Mouse (Mus musculus): Measurements from ENCODE around the gene Gm21954. TPM values are rescaled to one million over a fixed set of nuclear protein-coding genes. Genes with fewer than 3 reads are reported as not detected.

Gene Gm21954
- polyA plus RNA-seq, 1 experiment from 2014 or later: not detected

- Histone ChIP-seq H3K36me3 (ENCODE audit: control insufficient read depth, insufficient read depth, low read length) (no peaks in the 10 kb centered on the region), H3K9me3 (ENCODE audit: control insufficient read depth, low read length) (no peaks in the 10 kb centered on the region), H3K27me3 (ENCODE audit: control insufficient read depth, insufficient read depth, low read length) (no peaks in the 10 kb centered on the region), H3K9ac (ENCODE audit: low read depth, low read length) (no peak overlapping the region), H3K27ac (ENCODE audit: low read depth, low read length) (no peak overlapping the region), H3K4me3 (ENCODE audit: low read length) (no peak overlapping the region), H3K4me2 (replicated peaks; ENCODE audit: low read depth, low read length) (no peak overlapping the region), H3K4me1 (ENCODE audit: control insufficient read depth, insufficient read depth, low read length) (no peaks in the 10 kb centered on the region)
- no peak for ATAC-seq (ENCODE audit: low FRiP score, low TSS enrichment)
- 49% methylated on average over 6 of the region's 6 CpGs for WGBS
Observed at GRCm38 (mm10) chr3:55473146-55473545, 1.1 kb upstream of the Gm21954 start.

- no peak overlapping the region for H3K27ac ChIP-seq (ENCODE audit: low read depth, low read length)
- no peaks in the 10 kb centered on the region for H3K36me3 ChIP-seq (ENCODE audit: control insufficient read depth, insufficient read depth, low read length)
- H3K4me1 ChIP-seq (ENCODE audit: control insufficient read depth, insufficient read depth, low read length): no peaks in the 10 kb centered on the region
- no peak overlapping the region for H3K4me3 ChIP-seq (ENCODE audit: low read length)
- H3K27me3 ChIP-seq (ENCODE audit: control insufficient read depth, insufficient read depth, low read length): no peaks in the 10 kb centered on the region
- no peaks in the 10 kb centered on the region for H3K9me3 ChIP-seq (ENCODE audit: control insufficient read depth, low read length)
- ATAC-seq (ENCODE audit: low FRiP score, low TSS enrichment): no peak
- WGBS: 67% methylated on average over 9 of the region's 9 CpGs
- H3K9ac ChIP-seq (ENCODE audit: low read depth, low read length): no peak overlapping the region
- no peak overlapping the region for H3K4me2 ChIP-seq (replicated peaks; ENCODE audit: low read depth, low read length)
Observed at GRCm38 (mm10) chr3:55466348-55466747, 5.7 kb downstream of the Gm21954 start.

- H3K4me1 ChIP-seq (ENCODE audit: control insufficient read depth, insufficient read depth, low read length): no peaks in the 10 kb centered on the region
- no peaks in the 10 kb centered on the region for H3K9me3 ChIP-seq (ENCODE audit: control insufficient read depth, low read length)
- 63% methylated on average over 8 of the region's 8 CpGs for WGBS
- no peaks in the 10 kb centered on the region for H3K27me3 ChIP-seq (ENCODE audit: control insufficient read depth, insufficient read depth, low read length)
- H3K36me3 ChIP-seq (ENCODE audit: control insufficient read depth, insufficient read depth, low read length): no peaks in the 10 kb centered on the region
- no peak overlapping the region for H3K27ac ChIP-seq (ENCODE audit: low read depth, low read length)
- no peak overlapping the region for H3K4me3 ChIP-seq (ENCODE audit: low read length)
- no peak overlapping the region for H3K4me2 ChIP-seq (replicated peaks; ENCODE audit: low read depth, low read length)
- no peak overlapping the region for H3K9ac ChIP-seq (ENCODE audit: low read depth, low read length)
- ATAC-seq (ENCODE audit: low FRiP score, low TSS enrichment): no peak
Observed at GRCm38 (mm10) chr3:55465785-55466184, 6.2 kb downstream of the Gm21954 start.

GRCm38 (mm10) chr3:55464226-55464625 is 7.8 kb downstream of the Gm21954 start:
- no peak overlapping the region for H3K9ac ChIP-seq (ENCODE audit: low read depth, low read length)
- no peak overlapping the region for H3K27ac ChIP-seq (ENCODE audit: low read depth, low read length)
- no peaks in the 10 kb centered on the region for H3K27me3 ChIP-seq (ENCODE audit: control insufficient read depth, insufficient read depth, low read length)
- H3K36me3 ChIP-seq (ENCODE audit: control insufficient read depth, insufficient read depth, low read length): no peaks in the 10 kb centered on the region
- no peak overlapping the region for H3K4me2 ChIP-seq (replicated peaks; ENCODE audit: low read depth, low read length)
- no peaks in the 10 kb centered on the region for H3K9me3 ChIP-seq (ENCODE audit: control insufficient read depth, low read length)
- 72% methylated on average over 3 of the region's 3 CpGs for WGBS
- no peak overlapping the region for H3K4me3 ChIP-seq (ENCODE audit: low read length)
- ATAC-seq (ENCODE audit: low FRiP score, low TSS enrichment): no peak
- no peaks in the 10 kb centered on the region for H3K4me1 ChIP-seq (ENCODE audit: control insufficient read depth, insufficient read depth, low read length)

- H3K27ac ChIP-seq (ENCODE audit: low read depth, low read length): no peak overlapping the region
- no peaks in the 10 kb centered on the region for H3K4me1 ChIP-seq (ENCODE audit: control insufficient read depth, insufficient read depth, low read length)
- no peak overlapping the region for H3K4me3 ChIP-seq (ENCODE audit: low read length)
- no peaks in the 10 kb centered on the region for H3K27me3 ChIP-seq (ENCODE audit: control insufficient read depth, insufficient read depth, low read length)
- H3K4me2 ChIP-seq (replicated peaks; ENCODE audit: low read depth, low read length): no peak overlapping the region
- H3K36me3 ChIP-seq (ENCODE audit: control insufficient read depth, insufficient read depth, low read length): no peaks in the 10 kb centered on the region
- no peak overlapping the region for H3K9ac ChIP-seq (ENCODE audit: low read depth, low read length)
- 97% methylated on average over 4 of the region's 4 CpGs for WGBS
- H3K9me3 ChIP-seq (ENCODE audit: control insufficient read depth, low read length): no peaks in the 10 kb centered on the region
- no peak for ATAC-seq (ENCODE audit: low FRiP score, low TSS enrichment)
Observed at GRCm38 (mm10) chr3:55462904-55463668, 8.9 kb downstream of the Gm21954 start.

GRCm38 (mm10) chr3:55461685-55462655 is 10.0 kb downstream of the Gm21954 start:
- H3K4me2 ChIP-seq (replicated peaks; ENCODE audit: low read depth, low read length): peak overlapping the region; percentile 58
- no peak overlapping the region for H3K27ac ChIP-seq (ENCODE audit: low read depth, low read length)
- H3K36me3 ChIP-seq (ENCODE audit: control insufficient read depth, insufficient read depth, low read length): no peaks in the 10 kb centered on the region
- WGBS: under 1% methylated on average over 17 of the region's 17 CpGs
- no peaks in the 10 kb centered on the region for H3K4me1 ChIP-seq (ENCODE audit: control insufficient read depth, insufficient read depth, low read length)
- no peaks in the 10 kb centered on the region for H3K27me3 ChIP-seq (ENCODE audit: control insufficient read depth, insufficient read depth, low read length)
- ATAC-seq (ENCODE audit: low FRiP score, low TSS enrichment): peak; percentile 68; the same call in 1 of the 2 replicates
- peak overlapping the region; percentile 37 for H3K9ac ChIP-seq (ENCODE audit: low read depth, low read length)
- H3K4me3 ChIP-seq (ENCODE audit: low read length): peak overlapping the region; percentile 28
- no peaks in the 10 kb centered on the region for H3K9me3 ChIP-seq (ENCODE audit: control insufficient read depth, low read length)

- Histone ChIP-seq H3K4me3 (ENCODE audit: low read length) (no peak overlapping the region), H3K9me3 (ENCODE audit: control insufficient read depth, low read length) (no peaks in the 10 kb centered on the region), H3K27me3 (ENCODE audit: control insufficient read depth, insufficient read depth, low read length) (no peaks in the 10 kb centered on the region), H3K36me3 (ENCODE audit: control insufficient read depth, insufficient read depth, low read length) (no peaks in the 10 kb centered on the region), H3K27ac (ENCODE audit: low read depth, low read length) (no peak overlapping the region), H3K4me2 (replicated peaks; ENCODE audit: low read depth, low read length) (peak overlapping the region; percentile 58), H3K9ac (ENCODE audit: low read depth, low read length) (0 out of 2 replicates have a peak overlapping the region, but pooled peaks have one; percentile 37), H3K4me1 (ENCODE audit: control insufficient read depth, insufficient read depth, low read length) (no peaks in the 10 kb centered on the region)
- ATAC-seq (ENCODE audit: low FRiP score, low TSS enrichment): no peak
- WGBS: 64% methylated on average over 3 of the region's 3 CpGs
Observed at GRCm38 (mm10) chr3:55461092-55461491, 10.9 kb downstream of the Gm21954 start.

- Histone ChIP-seq H3K27me3 (ENCODE audit: control insufficient read depth, insufficient read depth, low read length) (no peaks in the 10 kb centered on the region), H3K4me1 (ENCODE audit: control insufficient read depth, insufficient read depth, low read length) (no peaks in the 10 kb centered on the region), H3K27ac (ENCODE audit: low read depth, low read length) (no peak overlapping the region), H3K4me3 (ENCODE audit: low read length) (no peak overlapping the region), H3K4me2 (replicated peaks; ENCODE audit: low read depth, low read length) (no peak overlapping the region), H3K9me3 (ENCODE audit: control insufficient read depth, low read length) (no peaks in the 10 kb centered on the region), H3K9ac (ENCODE audit: low read depth, low read length) (no peak overlapping the region), H3K36me3 (ENCODE audit: control insufficient read depth, insufficient read depth, low read length) (no peaks in the 10 kb centered on the region)
- ATAC-seq (ENCODE audit: low FRiP score, low TSS enrichment): no peak
- WGBS: 91% methylated on average over 2 of the region's 2 CpGs
Observed at GRCm38 (mm10) chr3:55452464-55452863, 19.5 kb downstream of the Gm21954 start.

GRCm38 (mm10) chr3:55451877-55452276 is 20.1 kb downstream of the Gm21954 start:
- H3K27ac ChIP-seq (ENCODE audit: low read depth, low read length): no peak overlapping the region
- H3K27me3 ChIP-seq (ENCODE audit: control insufficient read depth, insufficient read depth, low read length): no peaks in the 10 kb centered on the region
- no peaks in the 10 kb centered on the region for H3K9me3 ChIP-seq (ENCODE audit: control insufficient read depth, low read length)
- H3K4me1 ChIP-seq (ENCODE audit: control insufficient read depth, insufficient read depth, low read length): no peaks in the 10 kb centered on the region
- H3K4me3 ChIP-seq (ENCODE audit: low read length): no peak overlapping the region
- H3K36me3 ChIP-seq (ENCODE audit: control insufficient read depth, insufficient read depth, low read length): no peaks in the 10 kb centered on the region
- no peak for ATAC-seq (ENCODE audit: low FRiP score, low TSS enrichment)
- no peak overlapping the region for H3K4me2 ChIP-seq (replicated peaks; ENCODE audit: low read depth, low read length)
- H3K9ac ChIP-seq (ENCODE audit: low read depth, low read length): no peak overlapping the region
- 70% methylated on average over 3 of the region's 3 CpGs for WGBS

Data from kidney, embryonic 14.5 days (tissue).